Mouse (Mus musculus): ENCODE measurements around the gene Ccdc185. TPM values are rescaled to one million over a fixed set of nuclear protein-coding genes. Genes with fewer than 3 reads are reported as not detected.

Gene Ccdc185
- polyA plus RNA-seq, 1 experiment: not detected

DNA sequence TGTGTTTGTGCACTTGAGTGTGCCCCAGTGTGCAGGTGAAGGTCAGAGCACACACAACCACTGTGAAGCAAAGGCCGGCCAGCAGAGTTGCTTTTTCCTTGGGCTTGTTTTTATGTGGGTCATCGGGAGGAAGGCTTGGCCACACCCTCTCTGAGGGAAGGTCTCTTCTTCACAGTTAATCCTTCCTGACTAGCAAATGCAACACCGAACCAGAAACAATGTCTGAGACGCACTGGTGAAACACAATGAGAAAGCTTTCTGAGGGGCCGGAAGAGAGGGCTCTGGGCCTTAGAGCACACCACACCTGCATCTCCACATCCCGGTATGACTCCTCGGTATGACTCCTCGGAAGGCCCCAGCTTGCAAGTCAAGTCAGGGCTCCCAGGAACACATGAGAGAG lies 2.3 kb upstream of the Ccdc185 start:
- 79% methylated on average over 8 of the region's 8 CpGs for WGBS

DNA sequence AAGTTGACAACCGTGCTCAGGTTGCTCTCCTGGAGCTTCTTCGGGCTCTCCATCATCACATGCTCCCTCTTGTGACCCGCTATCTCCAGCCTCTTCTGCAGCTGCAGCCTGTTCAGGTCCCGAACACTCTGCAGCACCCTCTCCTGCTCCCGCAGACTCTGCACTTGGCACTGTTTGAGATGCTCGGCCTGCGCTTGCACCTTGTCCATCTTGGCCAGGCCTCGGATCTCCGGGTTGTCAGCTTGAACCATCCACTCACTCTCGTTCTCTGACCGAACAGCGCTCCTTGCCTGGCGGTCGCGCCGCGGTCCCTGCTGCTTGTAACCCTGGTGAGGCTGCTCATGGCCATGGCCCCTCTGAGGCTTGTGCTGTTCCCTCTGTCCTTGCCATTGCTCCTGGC lies 1.1 kb downstream of the Ccdc185 start:
- 81% methylated on average over 17 of the region's 17 CpGs for WGBS
- no peak for DNase-seq (ENCODE audit: low read depth, low spot score)

More for the DNA sequence above, 2.3 kb upstream of the Ccdc185 start:
- no peak for DNase-seq (ENCODE audit: low read depth, low spot score)

DNA sequence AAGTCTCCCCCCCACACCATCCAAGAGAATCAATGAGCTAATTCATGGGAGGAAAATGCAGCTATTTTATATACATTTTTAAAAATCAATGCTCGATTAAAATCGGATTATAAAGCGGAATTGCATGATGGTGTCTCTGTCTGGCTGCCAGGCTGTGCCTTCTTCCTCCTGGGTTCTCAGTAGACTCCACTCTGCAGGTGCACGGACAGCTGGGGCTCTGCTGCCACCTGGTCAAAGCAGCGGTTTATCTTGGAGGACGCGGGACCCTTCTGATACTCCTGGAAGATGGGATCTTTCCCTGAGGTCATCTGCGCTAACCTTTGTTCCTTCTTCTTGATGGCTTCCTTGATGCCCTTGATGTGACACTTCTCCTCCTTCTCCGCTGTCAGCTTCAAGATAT lies 1.9 kb downstream of the Ccdc185 start:
- 90% methylated on average over 9 of the region's 9 CpGs for WGBS
- DNase-seq (ENCODE audit: low read depth, low spot score): no peak

DNA sequence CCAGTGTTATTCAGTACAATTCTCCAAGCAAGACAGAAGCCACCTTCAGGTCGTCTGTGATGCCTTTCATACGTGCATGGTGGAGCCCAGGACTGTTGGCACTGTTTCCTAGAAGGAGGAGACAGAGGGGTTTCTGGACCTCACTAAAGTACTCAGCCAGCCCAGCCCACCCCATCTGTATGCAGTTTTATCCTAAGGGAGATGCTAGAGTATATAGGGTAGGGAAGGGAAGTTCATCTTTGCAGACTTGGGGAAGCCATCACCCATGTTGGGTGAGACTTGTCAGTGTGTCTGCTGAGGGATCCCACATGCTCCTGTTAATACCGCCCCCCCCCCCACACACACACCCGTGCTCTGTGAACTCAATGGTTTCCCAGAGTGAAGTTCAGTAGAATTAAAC lies 13.1 kb downstream of the Ccdc185 start:
- WGBS: 63% methylated on average over 4 of the region's 4 CpGs
- DNase-seq (ENCODE audit: low read depth, low spot score): no peak

DNA sequence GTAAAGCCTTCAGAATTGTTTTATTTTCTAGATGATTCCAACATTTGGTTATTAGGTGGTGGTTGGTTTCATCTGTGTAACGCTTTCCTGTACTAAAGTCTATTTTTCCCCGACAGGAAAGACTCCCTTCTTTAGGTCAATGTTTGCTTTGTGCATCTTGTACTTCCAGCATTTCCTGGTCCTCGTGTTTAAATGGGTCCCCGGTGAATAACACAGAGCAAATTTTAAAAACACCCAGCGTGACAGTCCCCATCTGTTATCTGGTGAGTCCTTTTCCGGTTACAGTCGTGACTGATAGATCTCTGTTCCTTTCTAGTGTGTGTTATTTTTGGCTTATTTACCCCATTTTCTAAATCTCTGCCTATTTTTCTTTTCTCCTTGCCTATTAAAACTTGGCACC lies 16.3 kb downstream of the Ccdc185 start:
- peak; percentile 35 for DNase-seq (ENCODE audit: low read depth, low spot score)
- 7% methylated on average over 7 of the region's 7 CpGs for WGBS

DNA sequence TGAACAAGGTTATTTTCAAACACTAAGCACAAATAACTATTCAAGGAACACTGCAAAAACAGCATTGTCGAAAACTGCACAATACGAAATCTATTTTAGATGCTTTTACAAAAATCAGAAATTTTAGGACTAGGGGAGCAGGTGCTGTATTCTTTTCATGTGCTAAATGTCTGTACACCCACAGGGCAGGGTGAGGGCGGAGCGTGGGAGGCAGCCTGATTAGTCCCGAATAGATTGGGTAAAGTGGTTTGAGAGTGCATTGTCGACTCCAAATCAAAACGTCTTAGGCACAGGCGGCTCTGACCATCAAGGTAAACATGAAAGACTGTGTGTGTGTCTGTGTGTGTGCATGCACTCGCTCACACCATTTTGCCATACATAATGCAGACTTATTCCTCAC lies 20.0 kb downstream of the Ccdc185 start:
- no peak for DNase-seq (ENCODE audit: low read depth, low spot score)
- WGBS: 81% methylated on average over 9 of the region's 9 CpGs

DNA sequence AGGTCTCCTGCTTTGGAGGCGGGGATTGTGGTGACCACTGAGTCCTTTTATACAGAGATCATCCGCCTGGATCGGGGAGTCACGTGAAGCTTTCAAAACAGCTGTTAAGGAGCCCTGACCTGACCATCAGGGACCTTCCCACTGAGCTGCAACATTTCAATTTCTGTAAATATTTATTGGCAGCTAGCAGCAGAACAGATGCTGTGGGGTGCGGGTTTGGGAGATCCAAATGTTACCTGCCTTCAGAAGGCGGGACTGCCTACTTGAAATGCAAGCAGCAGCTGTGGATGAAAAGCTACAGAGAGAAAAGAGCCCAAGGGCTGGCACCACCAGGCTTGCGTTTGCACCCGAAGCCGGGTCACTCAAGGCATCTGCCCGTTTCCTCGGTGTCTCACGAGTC lies 21.4 kb downstream of the Ccdc185 start:
- WGBS: 78% methylated on average over 12 of the region's 12 CpGs
- no peak for DNase-seq (ENCODE audit: low read depth, low spot score)

DNA sequence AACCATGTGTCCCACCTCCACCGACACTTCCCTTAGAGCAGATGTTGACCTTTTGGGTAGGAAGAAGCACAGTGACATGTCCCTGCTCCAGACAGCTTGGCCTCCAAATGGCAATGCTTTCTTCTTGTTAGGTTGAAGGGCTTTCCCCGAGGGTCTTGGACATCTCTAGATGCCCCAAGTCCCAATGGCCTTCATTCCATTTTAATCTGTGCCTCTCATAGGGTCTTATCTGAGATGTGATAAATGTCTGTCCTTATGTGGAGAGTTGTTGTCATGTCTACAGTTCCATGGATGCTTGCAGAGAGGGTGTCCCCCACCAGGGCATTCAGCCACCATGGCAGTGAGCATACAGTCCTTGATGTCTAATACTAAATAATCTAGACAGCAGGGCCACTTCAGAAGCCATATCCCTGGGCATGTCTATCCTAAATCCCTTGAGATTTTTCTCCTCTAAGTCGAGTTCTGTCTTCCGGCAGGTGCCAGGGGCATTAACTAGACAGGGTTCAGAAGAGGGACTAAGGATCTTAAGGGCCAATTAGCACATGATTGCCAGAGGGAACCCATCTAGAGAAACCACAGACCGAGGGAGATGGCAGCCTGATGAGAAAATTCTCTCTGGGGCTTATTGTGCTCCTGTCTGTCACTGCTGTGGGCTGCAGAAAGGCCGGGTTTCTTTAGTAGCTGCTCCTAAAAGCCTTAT lies 34.6 kb downstream of the Ccdc185 start:
- DNase-seq (ENCODE audit: low read depth, low spot score): no peak
- 80% methylated on average over 6 of the region's 6 CpGs for WGBS

DNA sequence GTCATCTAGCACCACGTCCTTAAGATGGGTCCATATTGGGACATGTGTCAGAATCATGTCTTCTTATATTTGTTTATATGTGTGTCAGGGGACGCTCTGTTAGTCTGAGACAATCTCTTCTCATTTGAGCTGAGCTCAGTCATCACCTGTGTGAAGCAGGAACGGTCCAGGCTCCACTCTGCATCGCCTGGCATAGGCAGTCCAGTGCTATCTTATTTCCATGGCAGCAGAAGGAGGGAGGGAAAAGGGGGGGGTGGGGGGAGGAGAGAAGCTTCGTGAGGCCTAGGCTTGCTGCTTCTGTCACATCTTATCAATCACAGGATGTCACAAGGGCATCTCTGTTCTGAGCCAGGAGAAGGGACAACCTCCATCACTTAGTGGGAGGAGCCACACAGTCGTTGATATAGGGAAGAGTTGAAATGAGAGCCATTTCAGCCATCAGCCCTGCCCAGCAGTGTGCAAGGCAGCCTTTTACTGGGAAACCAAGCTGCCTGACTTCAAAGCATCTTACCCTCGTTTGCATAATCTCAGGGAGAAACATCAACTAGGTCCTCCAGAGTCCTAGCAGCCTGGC lies 37.5 kb downstream of the Ccdc185 start:
- WGBS: 52% methylated on average over 7 of the region's 7 CpGs
- no peak for DNase-seq (ENCODE audit: low read depth, low spot score)

DNA sequence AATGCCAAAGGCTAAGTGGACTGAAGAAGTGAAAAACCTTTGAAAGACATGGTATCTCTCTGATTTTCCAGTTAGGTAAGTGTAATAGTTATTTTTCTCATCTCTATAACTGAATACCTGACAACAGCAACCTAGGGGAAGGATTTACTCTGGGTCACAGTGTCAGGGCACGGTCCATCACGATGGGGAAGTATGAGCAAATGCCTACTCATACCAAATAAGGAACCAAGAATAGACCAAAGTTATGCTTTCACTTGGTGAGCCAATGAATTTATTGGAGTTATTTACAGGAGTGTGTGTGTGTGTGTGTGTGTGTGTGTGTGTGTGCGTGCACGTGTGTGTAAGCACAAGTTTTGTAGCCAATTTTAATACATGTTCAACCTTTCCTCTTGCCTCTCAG lies 41.5 kb downstream of the Ccdc185 start:
- DNase-seq (ENCODE audit: low read depth, low spot score): no peak
- WGBS: 93% methylated on average over 4 of the region's 4 CpGs

DNA sequence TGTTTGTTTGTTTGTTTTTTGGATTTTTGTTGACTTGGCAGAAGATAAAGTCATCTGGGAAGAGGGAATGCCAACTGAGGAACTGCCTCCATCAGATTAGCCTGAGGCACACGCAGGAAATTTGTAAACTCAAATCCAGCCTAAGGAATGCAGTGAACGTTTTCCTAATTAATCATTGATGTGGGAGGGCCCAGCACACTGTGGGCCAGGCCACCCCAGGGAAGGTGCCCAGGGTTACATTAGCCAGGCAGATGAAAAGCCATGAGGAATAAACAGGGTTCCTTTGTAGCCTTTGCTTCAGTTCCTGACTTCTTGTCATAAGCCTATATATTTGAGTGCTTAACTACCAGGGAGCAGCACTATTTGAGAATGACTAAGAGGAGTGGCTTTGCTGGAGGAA lies 44.1 kb downstream of the Ccdc185 start:
- 27% methylated on average over 2 of the region's 2 CpGs for WGBS
- no peak for DNase-seq (ENCODE audit: low read depth, low spot score)

DNA sequence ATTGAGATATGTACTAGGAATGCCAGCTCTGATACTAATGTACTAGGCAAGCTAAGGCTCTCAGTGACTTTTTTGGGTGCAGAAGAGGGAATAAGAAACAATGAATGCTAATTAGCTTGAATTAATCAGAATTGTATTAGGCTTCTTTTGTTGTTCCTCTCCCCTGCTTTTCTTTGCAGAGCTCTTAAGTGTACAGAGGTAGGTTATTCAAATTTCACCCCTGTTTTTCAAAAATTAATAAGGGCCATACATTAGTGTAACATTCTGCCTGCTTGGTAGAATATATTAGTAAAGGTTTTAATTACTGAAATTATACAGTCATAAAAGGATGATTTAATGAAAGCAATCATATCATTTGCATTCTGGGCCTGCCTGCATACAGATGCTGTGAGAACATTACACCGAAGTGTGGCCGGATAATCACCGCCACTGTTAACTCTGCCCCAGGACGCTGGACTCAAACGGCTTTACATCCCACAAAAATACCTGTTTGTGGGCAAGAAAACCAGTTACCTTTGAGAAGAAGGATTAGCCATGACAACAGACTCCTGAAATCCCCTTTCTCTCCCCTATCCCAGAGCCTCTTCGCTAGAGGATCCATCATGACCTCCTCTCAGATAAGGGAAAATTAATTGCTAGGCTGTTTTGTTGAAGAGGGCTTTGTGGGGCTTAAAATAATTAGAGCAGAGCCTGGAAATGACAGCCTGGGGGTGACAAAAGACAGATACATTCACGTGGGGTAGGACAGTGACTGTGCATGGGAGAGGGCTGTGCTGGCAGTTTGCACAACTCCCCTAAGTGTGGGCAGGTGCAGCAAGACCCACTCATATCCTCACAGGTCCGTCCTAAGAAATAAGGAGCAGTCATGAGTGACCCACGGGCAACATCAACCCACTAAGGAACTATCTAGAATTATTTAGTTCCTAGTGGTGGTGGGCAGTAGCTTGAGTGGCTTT lies 49.3 kb downstream of the Ccdc185 start:
- WGBS: 65% methylated on average over 9 of the region's 9 CpGs
- no peak for DNase-seq (ENCODE audit: low read depth, low spot score)

Other genes starting within 250 kb of the Ccdc185 start
- gene Capn2, start 231.6 kb downstream of the Ccdc185 start, polyA plus RNA-seq (2012; rRNA removed): 9.8 and 11.5 TPM in 2 replicates
- 3.9 and 5.3 TPM in 2 replicates for gene Capn8, start 184.2 kb downstream of the Ccdc185 start, polyA plus RNA-seq (2012; rRNA removed)
- gene Susd4, start 14.7 kb upstream of the Ccdc185 start, polyA plus RNA-seq (2012; rRNA removed): 0.45 and 0.93 TPM in 2 replicates
- gene Tlr5, start 205.6 kb upstream of the Ccdc185 start, polyA plus RNA-seq (2012; rRNA removed): 0.90 and 1.0 TPM in 2 replicates

All from large intestine, adult 2 months (tissue).